Mouse (Mus musculus) spleen, adult 2 months (tissue): ENCODE data around the gene Gtsf1.

Experiments
- CTCF ChIP-seq: fragments of 200-500 bp; IDR thresholded peaks from 2 replicates; pipeline ENCODE4 v1.5.1; 2011; ENCODE audit warnings: mild to moderate bottlenecking, inconsistent platforms; ENCODE audit not compliant: insufficient read depth, insufficient read length, insufficient replicate concordance; ENCODE audit errors: extremely low read depth
- POLR2A ChIP-seq: fragments of 200-500 bp; IDR thresholded peaks from 2 replicates; pipeline ENCODE4 v1.6.1; 2011; ENCODE audit warnings: low read depth, low read length, inconsistent platforms

GRCm38 (mm10) chr15:103368179-103368940 lies 61.9 kb downstream of the Gtsf1 start:
- no peak for TF ChIP-seq POLR2A
- no peak for TF ChIP-seq CTCF
